Mouse (Mus musculus): ENCODE data around the gene Rpn2. TPM values are rescaled to one million over a fixed set of nuclear protein-coding genes. Genes with fewer than 3 reads are reported as not detected.

Gene Rpn2
- polyA plus RNA-seq (2015; fragmentation: Nextera tagmentation; extraction: Ambion mirVana) = 214 and 222 TPM in 2 replicates

- Histone ChIP-seq H3K4me3 (peak within 1 kb of the TSS; percentile 98), H3K9ac (peak within 1 kb of the TSS; percentile 94), H3K9me3 (no peaks in the 10 kb centered on the region), H3K4me2 (peak within 1 kb of the TSS; percentile 90), H3K27ac (replicated peaks) (peak within 1 kb of the TSS; percentile 95), H3K27me3 (no peaks in the 10 kb centered on the region), H3K36me3 (peaks cover 20% of the 10 kb centered on the region), H3K4me1 (replicated peaks) (peaks cover 26% of the 10 kb centered on the region)
- WGBS = under 1% methylated on average over 64 of the region's 64 CpGs
- ATAC-seq (ENCODE audit: low read depth) = peak; percentile 100
These were observed at the start of gene Rpn2 for GRCm38 (mm10) chr2:157278717-157279415. Gene Rpn2 (plus strand): TSS chr2:157279017.

- Histone ChIP-seq H3K27ac (replicated peaks) (no peak overlapping the region), H3K36me3 (no peaks in the 10 kb centered on the region), H3K4me2 (no peak overlapping the region), H3K9ac (no peak overlapping the region), H3K27me3 (no peaks in the 10 kb centered on the region; the same call in 1 of the 2 replicates), H3K4me3 (no peak overlapping the region), H3K9me3 (no peaks in the 10 kb centered on the region), H3K4me1 (replicated peaks) (no peaks in the 10 kb centered on the region)
- no peak for ATAC-seq (ENCODE audit: low read depth)
- WGBS = 67% methylated on average over 8 of the region's 8 CpGs
These were observed 42.9 kb upstream of the Rpn2 start for GRCm38 (mm10) chr2:157235946-157236345.

- no peak overlapping the region for H3K9ac ChIP-seq
- H3K4me2 ChIP-seq = no peak overlapping the region
- no peaks in the 10 kb centered on the region for H3K9me3 ChIP-seq
- 53% methylated on average over 5 of the region's 5 CpGs for WGBS
- ATAC-seq (ENCODE audit: low read depth) = no peak
- no peaks in the 10 kb centered on the region for H3K36me3 ChIP-seq
- no peak overlapping the region for H3K27ac ChIP-seq (replicated peaks)
- no peaks in the 10 kb centered on the region for H3K4me1 ChIP-seq (replicated peaks)
- no peak overlapping the region for H3K4me3 ChIP-seq
- H3K27me3 ChIP-seq = no peaks in the 10 kb centered on the region
These were observed 33.8 kb upstream of the Rpn2 start for GRCm38 (mm10) chr2:157245001-157245400.

- Histone ChIP-seq H3K36me3 (no peaks in the 10 kb centered on the region), H3K4me3 (no peak overlapping the region), H3K9me3 (no peaks in the 10 kb centered on the region), H3K4me2 (no peak overlapping the region), H3K9ac (no peak overlapping the region), H3K4me1 (replicated peaks) (no peaks in the 10 kb centered on the region), H3K27ac (replicated peaks) (no peak overlapping the region), H3K27me3 (no peaks in the 10 kb centered on the region)
- 82% methylated on average over 2 of the region's 2 CpGs for WGBS
- ATAC-seq (ENCODE audit: low read depth) = no peak
These were observed 33.2 kb upstream of the Rpn2 start for GRCm38 (mm10) chr2:157245603-157246002.

GRCm38 (mm10) chr2:157248111-157248510 lies 30.7 kb upstream of the Rpn2 start:
- Histone ChIP-seq H3K36me3 (no peaks in the 10 kb centered on the region), H3K9me3 (no peaks in the 10 kb centered on the region), H3K27ac (replicated peaks) (no peak overlapping the region), H3K27me3 (no peaks in the 10 kb centered on the region), H3K4me2 (no peak overlapping the region), H3K4me1 (replicated peaks) (no peaks in the 10 kb centered on the region), H3K4me3 (no peak overlapping the region), H3K9ac (no peak overlapping the region)
- no peak for ATAC-seq (ENCODE audit: low read depth)

- H3K27me3 ChIP-seq = no peaks in the 10 kb centered on the region
- no peak overlapping the region for H3K4me2 ChIP-seq
- H3K4me1 ChIP-seq (replicated peaks) = no peaks in the 10 kb centered on the region
- WGBS = 10% methylated on average over 5 of the region's 5 CpGs
- no peak for ATAC-seq (ENCODE audit: low read depth)
- H3K9me3 ChIP-seq = no peaks in the 10 kb centered on the region
- H3K27ac ChIP-seq (replicated peaks) = no peak overlapping the region
- no peaks in the 10 kb centered on the region for H3K36me3 ChIP-seq
- no peak overlapping the region for H3K4me3 ChIP-seq
- no peak overlapping the region for H3K9ac ChIP-seq
These were observed 19.1 kb upstream of the Rpn2 start for GRCm38 (mm10) chr2:157259720-157260119.

GRCm38 (mm10) chr2:157261930-157262329 lies 16.9 kb upstream of the Rpn2 start:
- Histone ChIP-seq H3K4me2 (no peak overlapping the region), H3K4me1 (replicated peaks) (no peaks in the 10 kb centered on the region), H3K27me3 (no peaks in the 10 kb centered on the region), H3K4me3 (no peak overlapping the region), H3K9me3 (no peaks in the 10 kb centered on the region), H3K9ac (no peak overlapping the region), H3K36me3 (no peaks in the 10 kb centered on the region), H3K27ac (replicated peaks) (no peak overlapping the region)
- ATAC-seq (ENCODE audit: low read depth) = no peak
- WGBS = 81% methylated on average over 5 of the region's 5 CpGs

GRCm38 (mm10) chr2:157262506-157262905 lies 16.3 kb upstream of the Rpn2 start:
- Histone ChIP-seq H3K27me3 (no peaks in the 10 kb centered on the region), H3K4me3 (no peak overlapping the region), H3K27ac (replicated peaks) (no peak overlapping the region), H3K4me1 (replicated peaks) (no peaks in the 10 kb centered on the region), H3K36me3 (no peaks in the 10 kb centered on the region), H3K9ac (no peak overlapping the region), H3K4me2 (no peak overlapping the region), H3K9me3 (no peaks in the 10 kb centered on the region)
- ATAC-seq (ENCODE audit: low read depth) = no peak
- WGBS = 58% methylated on average over 9 of the region's 9 CpGs

GRCm38 (mm10) chr2:157263101-157263500 lies 15.7 kb upstream of the Rpn2 start:
- 89% methylated on average over 1 of the region's 1 CpGs for WGBS
- ATAC-seq (ENCODE audit: low read depth) = no peak
- no peak overlapping the region for H3K9ac ChIP-seq

GRCm38 (mm10) chr2:157263832-157264231 lies 15.0 kb upstream of the Rpn2 start:
- Histone ChIP-seq H3K27me3 (no peaks in the 10 kb centered on the region), H3K9ac (no peak overlapping the region), H3K27ac (replicated peaks) (no peak overlapping the region), H3K4me3 (no peak overlapping the region), H3K4me1 (replicated peaks) (no peaks in the 10 kb centered on the region), H3K4me2 (no peak overlapping the region), H3K9me3 (no peaks in the 10 kb centered on the region), H3K36me3 (no peaks in the 10 kb centered on the region)
- ATAC-seq (ENCODE audit: low read depth) = no peak
- 73% methylated on average over 6 of the region's 6 CpGs for WGBS

More at GRCm38 (mm10) chr2:157263101-157263500, 15.7 kb upstream of the Rpn2 start:
- H3K27ac ChIP-seq (replicated peaks) = no peak overlapping the region
- H3K27me3 ChIP-seq = no peaks in the 10 kb centered on the region
- no peaks in the 10 kb centered on the region for H3K9me3 ChIP-seq
- no peak overlapping the region for H3K4me3 ChIP-seq
- no peak overlapping the region for H3K4me2 ChIP-seq
- no peaks in the 10 kb centered on the region for H3K4me1 ChIP-seq (replicated peaks)
- H3K36me3 ChIP-seq = no peaks in the 10 kb centered on the region

GRCm38 (mm10) chr2:157279416-157279800 lies 591 bp downstream of the Rpn2 start, which contains the start of gene Mroh8:
Gene Mroh8 (minus strand): TSS chr2:157279549.
- Histone ChIP-seq H3K9me3 (no peaks in the 10 kb centered on the region), H3K27ac (replicated peaks) (peak within 1 kb of the TSS; percentile 95), H3K36me3 (peaks cover 22% of the 10 kb centered on the region), H3K4me3 (peak within 1 kb of the TSS; percentile 98), H3K27me3 (no peaks in the 10 kb centered on the region), H3K9ac (peak within 1 kb of the TSS; percentile 94), H3K4me2 (peak within 1 kb of the TSS; percentile 90), H3K4me1 (replicated peaks) (peaks cover 26% of the 10 kb centered on the region)
- under 1% methylated on average over 32 of the region's 32 CpGs for WGBS
- peak; percentile 86 for ATAC-seq (ENCODE audit: low read depth)

GRCm38 (mm10) chr2:157283321-157283720 lies 4.5 kb downstream of the Rpn2 start:
- no peak overlapping the region for H3K4me3 ChIP-seq
- no peak overlapping the region for H3K4me2 ChIP-seq
- H3K36me3 ChIP-seq = peaks cover 54% of the 10 kb centered on the region
- H3K9me3 ChIP-seq = no peaks in the 10 kb centered on the region
- H3K27ac ChIP-seq (replicated peaks) = no peak overlapping the region
- WGBS = 91% methylated on average over 6 of the region's 6 CpGs
- peaks cover 25% of the 10 kb centered on the region for H3K4me1 ChIP-seq (replicated peaks)
- no peak overlapping the region for H3K9ac ChIP-seq
- no peaks in the 10 kb centered on the region for H3K27me3 ChIP-seq
- ATAC-seq (ENCODE audit: low read depth) = no peak

- Histone ChIP-seq H3K4me1 (replicated peaks) (peaks cover 3% of the 10 kb centered on the region; the same call in 1 of the 2 replicates), H3K27ac (replicated peaks) (no peak overlapping the region), H3K36me3 (peaks cover 87% of the 10 kb centered on the region), H3K4me3 (no peak overlapping the region), H3K9me3 (no peaks in the 10 kb centered on the region), H3K4me2 (no peak overlapping the region), H3K9ac (no peak overlapping the region), H3K27me3 (no peaks in the 10 kb centered on the region)
- ATAC-seq (ENCODE audit: low read depth) = no peak; the same call in 1 of the 2 replicates
- WGBS = 26% methylated on average over 3 of the region's 3 CpGs
These were observed 8.7 kb downstream of the Rpn2 start for GRCm38 (mm10) chr2:157287542-157287941.
